Mouse (Mus musculus) liver, adult 2 months (tissue): Measurements from ENCODE around the gene Bmi1. TPM values are rescaled to one million over a fixed set of nuclear protein-coding genes. Genes with fewer than 3 reads are reported as not detected.

Experiments
- DNase-seq: peaks from one replicate; pipeline ENCODE4 v3.0.0-alpha.2; 2011; ENCODE audit warnings: low read depth, low spot score; ENCODE audit errors: extremely low read depth
- H3K27ac ChIP-seq: fragments of 200-500 bp; replicated peaks from 2 replicates; pipeline ENCODE4 v1.5.1; 2012; ENCODE audit warnings: low read depth, mild to moderate bottlenecking, control low read depth, inconsistent platforms, low read length; ENCODE audit not compliant: insufficient read depth
- H3K27me3 ChIP-seq: fragments of 200-500 bp; 2 replicates; pipeline ENCODE4 v1.6.1; 2012; ENCODE audit warnings: mild to moderate bottlenecking, moderate library complexity, low read length, inconsistent platforms; ENCODE audit not compliant: control insufficient read depth, insufficient read depth
- H3K36me3 ChIP-seq: fragments of 200-500 bp; 2 replicates; pipeline ENCODE4 v1.6.1; 2012; ENCODE audit warnings: low read length, inconsistent platforms; ENCODE audit not compliant: control insufficient read depth, insufficient read depth
- H3K4me1 ChIP-seq: fragments of 200-500 bp; 2 replicates; pipeline ENCODE4 v1.6.1; 2011; ENCODE audit warnings: low read length; ENCODE audit not compliant: control insufficient read depth, insufficient read depth
- H3K4me3 ChIP-seq: fragments of 200-500 bp; 2 replicates; pipeline ENCODE4 v1.5.1; 2011; ENCODE audit warnings: low read depth, mild to moderate bottlenecking, control low read depth, low read length, moderate library complexity; ENCODE audit not compliant: insufficient read depth
- H3K79me2 ChIP-seq: fragments of 200-500 bp; 2 replicates; pipeline ENCODE4 v1.6.1; 2012; ENCODE audit warnings: inconsistent platforms, mild to moderate bottlenecking, low read length, moderate library complexity; ENCODE audit not compliant: control insufficient read depth, insufficient read depth
- H3K9ac ChIP-seq: fragments of 200-500 bp; 2 replicates; pipeline ENCODE4 v1.6.1; 2012; ENCODE audit warnings: low read depth, mild to moderate bottlenecking, control low read depth, inconsistent platforms, low read length
- CTCF ChIP-seq: fragments of 200-500 bp; IDR thresholded peaks from 2 replicates; pipeline ENCODE4 v1.5.1; 2011; ENCODE audit warnings: low read depth, low read length, control low read depth
- POLR2A ChIP-seq: fragments of 200-500 bp; IDR thresholded peaks from 2 replicates; pipeline ENCODE4 v1.6.1; 2011; ENCODE audit warnings: low read length, control low read depth; ENCODE audit not compliant: insufficient read depth; ENCODE audit errors: extremely low read depth
- WGBS: fragments of 180-500 bp; shearing (Covaris S2); methylation state at CpG from one replicate; pipeline ENCODE4 v1.1.7; 2018; 5-methylcytosine and 5-hydroxymethylcytosine counted together
- polyA plus RNA-seq: library from polyadenylated mRNA; depleted of rRNA; stranded (reverse); fragments of >200 nt; gene quantifications from 2 replicates; pipeline ENCODE4 v1.2.3, GENCODE M21; 2012
- total RNA-seq: library from RNA; depleted of rRNA; stranded (reverse); fragments of >200 nt; gene quantifications from 2 replicates; pipeline ENCODE4 v1.2.3, GENCODE M21; 2014

The Bmi1 gene
- total and polyA plus RNA-seq, 2 experiments: 8.1 to 19.9 TPM

- TF ChIP-seq CTCF: no peak
- TF ChIP-seq POLR2A: no peak
- Histone ChIP-seq H3K36me3 (no peaks in the 10 kb centered on the region), H3K9ac (no peak overlapping the region), H3K27ac (no peak overlapping the region), H3K4me3 (no peak overlapping the region), H3K4me1 (peaks cover 5% of the 10 kb centered on the region; the same call in 1 of the 2 replicates), H3K79me2 (no peaks in the 10 kb centered on the region), H3K27me3 (peaks cover 29% of the 10 kb centered on the region)
- whole genome bisulfite sequencing: 9% methylated on average over 1 of the region's 1 CpGs
- DNase-seq: no peak
These were observed 15.7 kb downstream of the Bmi1 start for GRCm38 (mm10) chr2:18692548-18692947.

- TF ChIP-seq CTCF: no peak
- TF ChIP-seq POLR2A: no peak
- Histone ChIP-seq H3K27me3 (peaks cover 29% of the 10 kb centered on the region), H3K36me3 (no peaks in the 10 kb centered on the region), H3K9ac (no peak overlapping the region), H3K79me2 (no peaks in the 10 kb centered on the region), H3K4me3 (peak overlapping the region; percentile 88; the same call in 1 of the 2 replicates), H3K4me1 (peaks cover 5% of the 10 kb centered on the region; the same call in 1 of the 2 replicates), H3K27ac (no peak overlapping the region)
- WGBS: 2% methylated on average over 5 of the region's 5 CpGs
- DNase-seq: no peak
These were observed 16.7 kb downstream of the Bmi1 start for GRCm38 (mm10) chr2:18693491-18693870.

GRCm38 (mm10) chr2:18693871-18694610, 17.2 kb downstream of the Bmi1 start, which contains the start of gene Spag6:
TSS of gene Spag6 (plus strand) at chr2:18694032.
- peaks cover 2% of the 10 kb centered on the region; the same call in 1 of the 2 replicates for H3K4me1 ChIP-seq
- H3K9ac ChIP-seq: peak within 1 kb of the TSS; percentile 89
- H3K27ac ChIP-seq: peak within 1 kb of the TSS; percentile 42
- peaks cover 29% of the 10 kb centered on the region for H3K27me3 ChIP-seq
- TF ChIP-seq CTCF: no peak
- TF ChIP-seq POLR2A: no peak
- WGBS: under 1% methylated on average over 56 of the region's 61 CpGs
- H3K36me3 ChIP-seq: no peaks in the 10 kb centered on the region
- H3K79me2 ChIP-seq: no peaks in the 10 kb centered on the region
- peak within 1 kb of the TSS; percentile 88 for H3K4me3 ChIP-seq
- peak; percentile 45 for DNase-seq

- Histone ChIP-seq H3K36me3 (no peaks in the 10 kb centered on the region), H3K27me3 (peaks cover 31% of the 10 kb centered on the region), H3K9ac (peak overlapping the region; percentile 89), H3K4me3 (peak overlapping the region; percentile 88), H3K4me1 (no peaks in the 10 kb centered on the region; the same call in 1 of the 2 replicates), H3K27ac (no peak overlapping the region), H3K79me2 (no peaks in the 10 kb centered on the region)
- 2% methylated on average over 20 of the region's 20 CpGs for WGBS
- TF ChIP-seq POLR2A (no peak), CTCF (no peak)
- DNase-seq: no peak
These were observed 17.8 kb downstream of the Bmi1 start for GRCm38 (mm10) chr2:18694611-18694950.

- no peaks in the 10 kb centered on the region; the same call in 1 of the 2 replicates for H3K4me1 ChIP-seq
- no peaks in the 10 kb centered on the region for H3K36me3 ChIP-seq
- WGBS: 17% methylated on average over 8 of the region's 8 CpGs
- peaks cover 30% of the 10 kb centered on the region for H3K27me3 ChIP-seq
- H3K79me2 ChIP-seq: no peaks in the 10 kb centered on the region
- H3K4me3 ChIP-seq: no peak overlapping the region
- no peak overlapping the region for H3K9ac ChIP-seq
- no peak for DNase-seq
- TF ChIP-seq CTCF (no peak), POLR2A (no peak)
- H3K27ac ChIP-seq: no peak overlapping the region
These were observed 18.3 kb downstream of the Bmi1 start for GRCm38 (mm10) chr2:18695163-18695562.

GRCm38 (mm10) chr2:18695629-18696150, 18.9 kb downstream of the Bmi1 start:
- Histone ChIP-seq H3K27me3 (peaks cover 27% of the 10 kb centered on the region), H3K36me3 (no peaks in the 10 kb centered on the region), H3K4me3 (no peak overlapping the region), H3K4me1 (no peaks in the 10 kb centered on the region; the same call in 1 of the 2 replicates), H3K79me2 (no peaks in the 10 kb centered on the region), H3K27ac (no peak overlapping the region), H3K9ac (no peak overlapping the region)
- DNase-seq: no peak
- TF ChIP-seq POLR2A (no peak), CTCF (no peak)
- 26% methylated on average over 7 of the region's 7 CpGs for WGBS
